Mouse (Mus musculus) adrenal gland, adult 2 months (tissue): ENCODE results near the gene Lipt1. TPM values are rescaled to one million over a fixed set of nuclear protein-coding genes. Genes with fewer than 3 reads are reported as not detected.
A peak's percentile ranks its signal among the peaks of the same experiment; 100 is the strongest.

ENCODE experiments used
- DNase-seq: peaks from one replicate; pipeline ENCODE4 v3.0.0; 2021
- long read RNA-seq: library from polyadenylated mRNA; stranded (forward); transcript quantifications from one replicate; pipeline ENCODE4 v2.0.0, GENCODE M21; 2021
- polyA plus RNA-seq: library from polyadenylated mRNA; depleted of rRNA; stranded (reverse); fragments of >200 nt; gene quantifications from 2 replicates; pipeline ENCODE4 v1.2.3, GENCODE M21; 2012; rRNA removed
- total RNA-seq, 2 experiments: library from RNA; stranded (reverse); gene quantifications; 2 replicates each; pipeline ENCODE4 v1.2.3; 2021

Gene Lipt1
- total RNA-seq (10 to 100 TPM; 13.4 to 22.6 TPM), polyA plus RNA-seq (1.3 TPM in 2 replicates)
- long read RNA-seq, transcript Lipt1-201 (2 exons, 1,485 nt): major isoform, 6 of 13 reads
- long read RNA-seq, partial matches to known transcripts: 2 of 13 reads
- long read RNA-seq, other reads (novel, unspliced or antisense): 1 of 13 reads

GRCm38 (mm10) chr1:37871704-37872103 lies at the start of gene Lipt1:
TSS of gene Lipt1 (plus strand) at chr1:37871738.
- DNase-seq: no peak

DNA sequence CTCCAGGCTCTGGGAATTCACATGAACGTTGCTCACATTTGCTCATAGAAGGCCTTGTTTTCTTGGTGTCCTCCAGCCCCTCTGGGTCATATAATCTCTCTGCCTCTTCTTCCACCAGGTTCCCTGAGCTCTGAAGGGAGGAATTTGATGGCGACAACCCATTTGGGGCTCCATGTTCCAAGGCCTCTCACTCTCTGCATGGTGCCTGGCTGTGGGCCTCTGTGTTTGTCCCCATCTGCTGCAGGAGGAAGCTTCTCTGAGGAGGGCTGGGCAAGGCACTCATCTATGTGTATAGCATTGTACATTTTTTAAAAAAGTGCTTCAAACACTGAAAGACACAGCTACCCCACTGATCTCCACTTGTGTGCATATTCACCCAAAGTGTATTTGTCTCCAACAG lies 39.9 kb upstream of the Lipt1 start:
- DNase-seq: no peak

DNA sequence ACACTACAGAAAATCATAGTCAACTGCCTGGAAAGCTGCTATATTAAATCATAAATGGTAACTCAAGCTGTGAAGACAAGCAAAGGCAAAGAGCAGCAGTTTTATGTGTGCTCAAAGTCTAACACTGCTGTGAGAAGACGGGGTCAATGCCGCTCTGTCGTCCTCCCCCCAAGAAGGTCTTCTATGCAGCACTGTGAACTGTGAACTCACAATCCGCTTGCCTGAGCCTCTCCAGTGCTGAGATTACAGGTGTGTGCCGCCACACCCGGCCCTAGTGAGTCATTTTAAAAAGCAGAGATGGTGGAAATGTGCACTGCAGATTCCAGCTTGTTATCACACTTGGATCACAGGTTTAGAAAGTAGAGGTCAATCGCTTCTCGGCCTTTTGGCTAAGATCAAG lies 24.7 kb upstream of the Lipt1 start:
- DNase-seq: no peak

- peak; percentile 20 for DNase-seq
These were observed 20.8 kb upstream of the Lipt1 start for GRCm38 (mm10) chr1:37850696-37851095.

- DNase-seq: peak; percentile 100
These were observed 6.8 kb upstream of the Lipt1 start for GRCm38 (mm10) chr1:37864511-37865400.

- DNase-seq: no peak
These were observed 5.9 kb upstream of the Lipt1 start for GRCm38 (mm10) chr1:37865401-37866215.

DNA sequence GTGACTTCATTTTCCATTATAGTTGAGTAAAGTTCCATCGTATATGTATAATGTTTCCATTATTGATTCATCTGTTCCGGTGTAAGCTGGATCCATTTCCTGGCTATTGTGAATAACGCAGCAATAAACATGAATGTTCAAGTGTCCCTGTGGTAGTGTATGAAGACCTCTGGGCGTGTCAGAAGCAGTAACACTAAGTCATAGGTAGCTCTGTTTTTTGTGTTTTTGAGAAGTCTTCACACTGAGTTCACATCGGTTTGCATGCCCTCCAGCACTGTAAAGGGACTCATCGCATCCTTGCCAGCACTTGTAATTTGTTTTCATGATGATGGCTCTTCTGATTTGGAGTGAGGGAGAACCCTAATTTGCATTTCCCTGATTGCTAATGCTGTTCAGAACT lies 5.3 kb upstream of the Lipt1 start, which contains the start of gene Tsga10:
TSS of gene Tsga10 (minus strand) at position 144 of the 400 bp plus-strand sequence.
- no peak for DNase-seq

DNA sequence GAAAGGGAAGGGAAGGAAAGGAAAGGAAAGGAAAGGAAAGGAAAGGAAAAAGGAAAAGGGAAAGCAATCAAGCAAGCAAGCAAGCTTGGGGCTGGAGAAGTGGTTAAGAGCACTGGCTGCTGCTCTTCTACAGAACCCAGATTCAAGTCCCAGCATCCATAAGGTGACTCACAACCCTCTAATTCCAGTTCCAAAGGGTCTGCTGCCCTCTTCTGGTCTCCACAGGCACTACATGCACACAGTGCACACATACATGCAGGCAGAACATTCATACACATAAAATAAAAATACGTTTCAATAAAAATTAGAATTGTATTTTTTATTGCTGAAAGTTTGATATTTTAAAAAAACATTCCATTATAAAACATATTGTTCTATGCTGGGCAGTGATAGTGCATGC lies 4.5 kb upstream of the Lipt1 start:
- peak; percentile 62 for DNase-seq

- DNase-seq: no peak
These were observed 3.7 kb upstream of the Lipt1 start for GRCm38 (mm10) chr1:37867684-37868322.

GRCm38 (mm10) chr1:37868640-37869039 lies 2.9 kb upstream of the Lipt1 start:
- no peak for DNase-seq

- DNase-seq: no peak
These were observed 2.2 kb upstream of the Lipt1 start for GRCm38 (mm10) chr1:37869362-37869761.

- DNase-seq: peak; percentile 92
These were observed 861 bp downstream of the Lipt1 start for GRCm38 (mm10) chr1:37872131-37873067.

GRCm38 (mm10) chr1:37873157-37873556 lies 1.6 kb downstream of the Lipt1 start:
- no peak for DNase-seq

DNA sequence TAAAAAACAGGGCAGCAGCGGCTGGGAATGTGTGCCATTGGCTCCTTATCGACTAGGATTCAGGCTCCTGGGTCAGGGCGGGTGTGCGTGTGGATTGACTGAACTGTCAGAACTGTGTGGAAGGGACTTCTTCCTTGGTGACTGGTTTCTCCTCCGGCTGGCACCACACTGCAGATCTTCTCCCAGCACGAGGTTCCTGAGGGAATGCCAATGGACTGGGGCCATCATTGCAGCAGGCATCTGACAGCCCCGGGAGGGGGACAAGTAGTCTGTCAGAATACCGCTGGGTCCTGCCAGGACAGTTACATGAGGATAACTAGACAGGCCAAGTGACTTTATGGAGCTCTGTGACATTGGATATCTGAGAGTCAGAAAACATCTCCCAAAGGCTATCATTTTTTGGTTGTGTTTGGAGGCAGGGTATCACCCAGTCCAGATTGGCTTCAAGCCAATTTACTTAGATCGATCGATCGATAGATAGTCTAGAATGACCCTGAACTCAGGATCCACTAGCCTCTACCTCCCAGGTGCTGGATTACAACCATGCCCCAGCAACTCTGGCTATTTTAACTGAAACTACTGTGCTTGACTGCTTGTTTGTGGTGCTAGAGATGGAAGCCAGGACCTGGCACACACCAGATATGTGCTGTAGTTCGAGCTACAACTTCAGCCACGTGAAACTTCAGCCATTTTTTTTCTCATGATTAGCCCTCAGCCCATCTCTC lies 6.4 kb downstream of the Lipt1 start:
- DNase-seq: peak; percentile 33

DNA sequence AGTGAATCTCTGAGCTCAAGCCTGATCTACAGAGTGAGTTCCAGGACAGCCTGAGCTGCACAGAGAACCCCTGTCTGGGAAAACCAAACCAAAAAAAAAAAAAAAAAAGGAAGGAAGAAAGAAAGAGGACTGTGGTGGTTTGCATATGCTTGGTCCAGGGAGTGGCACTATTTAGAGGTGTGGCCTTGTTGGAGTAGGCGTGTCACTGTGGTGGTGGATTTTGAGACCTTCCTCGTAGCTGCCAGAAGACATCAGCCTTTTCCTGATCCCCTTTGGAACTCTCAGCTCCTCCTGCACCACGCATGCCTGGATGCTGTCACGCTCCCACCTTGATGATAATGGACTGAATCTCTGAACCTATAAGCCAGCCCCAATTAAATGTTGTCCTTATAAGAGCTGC lies 11.9 kb downstream of the Lipt1 start:
- DNase-seq: no peak

DNA sequence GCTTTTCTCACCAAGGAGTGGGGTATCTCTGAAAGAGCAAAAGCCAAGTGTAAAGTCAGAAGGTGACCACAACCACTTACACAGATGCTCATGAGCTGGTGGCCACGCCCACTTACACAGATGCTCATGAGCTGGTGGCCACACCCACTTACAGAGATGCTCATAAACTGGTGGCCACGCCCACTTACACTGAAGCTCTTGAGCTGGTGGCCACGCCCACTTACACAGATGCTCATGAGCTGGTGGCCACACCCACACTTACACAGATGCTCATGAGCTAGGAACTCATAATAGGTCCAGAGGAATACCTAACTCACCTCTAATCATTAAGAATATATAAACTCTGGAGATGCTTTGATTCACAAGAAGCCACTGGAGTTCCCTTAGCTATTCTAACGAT lies 12.9 kb downstream of the Lipt1 start:
- no peak for DNase-seq

DNA sequence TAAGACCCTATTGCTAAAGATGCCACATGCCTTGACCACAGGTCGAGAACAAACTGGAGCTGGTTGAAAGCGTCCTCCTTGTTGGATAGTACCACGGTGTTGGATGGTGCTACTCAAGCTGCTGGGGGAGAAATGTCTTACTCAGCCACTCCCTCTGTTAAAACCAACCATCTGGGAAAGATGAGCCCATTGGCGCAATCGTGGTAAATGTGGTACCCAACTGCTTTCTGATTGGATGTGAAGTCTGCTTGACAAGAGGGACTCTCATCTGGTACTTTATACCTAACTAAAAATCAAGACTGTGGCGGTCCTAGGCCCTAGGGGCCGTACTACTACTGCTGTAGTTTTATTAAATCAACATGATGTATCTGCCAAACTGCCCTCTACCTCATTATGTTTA lies 17.7 kb downstream of the Lipt1 start:
- DNase-seq: no peak

DNA sequence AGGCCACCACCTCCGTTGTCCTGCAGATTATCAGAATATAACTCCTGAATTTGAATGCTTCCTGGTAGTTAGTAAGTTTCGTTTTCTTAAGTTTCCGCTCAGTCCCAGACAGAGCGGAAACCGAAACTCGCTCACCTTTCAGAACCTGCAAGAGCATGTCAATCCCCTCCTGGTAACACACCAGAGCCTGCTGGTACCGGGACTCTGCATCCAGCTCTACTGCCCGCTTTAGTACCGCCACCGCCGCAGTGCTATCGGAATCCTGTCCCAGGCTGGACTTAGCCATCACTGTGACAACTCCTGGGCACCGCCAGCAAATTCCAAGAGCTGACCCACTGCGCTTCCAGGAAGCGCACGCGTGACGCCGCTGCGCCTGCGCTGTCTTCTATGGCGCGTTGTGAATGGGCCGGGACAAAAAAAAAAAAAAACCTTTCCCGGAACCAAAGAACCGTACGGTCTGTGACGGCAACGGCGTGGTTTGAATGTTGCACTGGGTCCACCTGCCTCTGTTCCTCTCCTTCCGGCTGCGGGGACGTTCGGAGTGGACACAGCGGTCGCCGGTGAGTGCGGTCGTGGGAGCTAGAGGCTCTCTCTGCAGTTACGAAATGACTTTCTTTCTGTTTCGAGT lies 18.6 kb downstream of the Lipt1 start, which contains the start of the genes Mitd1 and Mrpl30:
TSS of gene Mitd1 (minus strand) at position 387 of the 628 bp plus-strand sequence.
TSS of gene Mrpl30 (plus strand) at position 453 of the 628 bp plus-strand sequence.
- DNase-seq: peak; percentile 94

- DNase-seq: no peak
These were observed 19.9 kb downstream of the Lipt1 start for GRCm38 (mm10) chr1:37891400-37891799.

GRCm38 (mm10) chr1:37894606-37895005 lies 23.1 kb downstream of the Lipt1 start:
- DNase-seq: no peak
